Mouse (Mus musculus): ENCODE data around the gene Slc6a21. TPM values are rescaled to one million over a fixed set of nuclear protein-coding genes. Genes with fewer than 3 reads are reported as not detected.

Slc6a21 gene
- total RNA-seq, 2 experiments from 2014 or later: not detected

Other genes with a start within 250 kb of the Slc6a21 start
Only the 30 nearest of the 37 such genes appear.
- 7.6 and 15.6 TPM in 2 replicates for gene Rcn3, start 185.3 kb upstream of the Slc6a21 start, total RNA-seq (2014; fragmentation: Nextera tagmentation)
- 16.7 and 23.0 TPM in 2 replicates for gene Rcn3, start 185.3 kb upstream of the Slc6a21 start, total RNA-seq (2017)
- 0.82 TPM in 1 of 2 replicates, not detected in the other for gene Fcgrt, start 173.7 kb upstream of the Slc6a21 start, total RNA-seq (2014; fragmentation: Nextera tagmentation)
- 1.1 and 1.8 TPM in 2 replicates for gene Fcgrt, start 173.7 kb upstream of the Slc6a21 start, total RNA-seq (2017)
- 3,773 and 4,118 TPM in 2 replicates for gene Rps11, start 153.1 kb upstream of the Slc6a21 start, total RNA-seq (2014; fragmentation: Nextera tagmentation)
- 1,409 and 1,705 TPM in 2 replicates for gene Rps11, start 153.1 kb upstream of the Slc6a21 start, total RNA-seq (2017)
- gene Rpl13a, start 148.8 kb upstream of the Slc6a21 start, total RNA-seq (2014; fragmentation: Nextera tagmentation): 4,705 and 4,844 TPM in 2 replicates
- gene Rpl13a, start 148.8 kb upstream of the Slc6a21 start, total RNA-seq (2017): 4,178 and 4,889 TPM in 2 replicates
- gene Gm45713, start 141.3 kb upstream of the Slc6a21 start, total RNA-seq (2014; fragmentation: Nextera tagmentation): not detected in 2 replicates
- gene Gm45713, start 141.3 kb upstream of the Slc6a21 start, total RNA-seq (2017): 0.61 TPM in 1 of 2 replicates, not detected in the other
- 35.8 and 48.2 TPM in 2 replicates for gene Flt3l, start 141.1 kb upstream of the Slc6a21 start, total RNA-seq (2014; fragmentation: Nextera tagmentation)
- 8.5 and 23.5 TPM in 2 replicates for gene Flt3l, start 141.1 kb upstream of the Slc6a21 start, total RNA-seq (2017)
- gene Pih1d1, start 123.2 kb upstream of the Slc6a21 start, total RNA-seq (2014; fragmentation: Nextera tagmentation): 135 and 148 TPM in 2 replicates
- 39.0 and 61.3 TPM in 2 replicates for gene Pih1d1, start 123.2 kb upstream of the Slc6a21 start, total RNA-seq (2017)
- gene Aldh16a1, start 122.9 kb upstream of the Slc6a21 start, total RNA-seq (2014; fragmentation: Nextera tagmentation): 69.0 and 84.8 TPM in 2 replicates
- 19.1 and 22.1 TPM in 2 replicates for gene Aldh16a1, start 122.9 kb upstream of the Slc6a21 start, total RNA-seq (2017)
- not detected in 2 replicates for gene Slc17a7, start 113.6 kb upstream of the Slc6a21 start, total RNA-seq (2014; fragmentation: Nextera tagmentation)
- not detected in 2 replicates for gene Slc17a7, start 113.6 kb upstream of the Slc6a21 start, total RNA-seq (2017)
- not detected in 2 replicates for gene Gfy, start 97.9 kb upstream of the Slc6a21 start, total RNA-seq (2014; fragmentation: Nextera tagmentation)
- 1.9 TPM in 1 of 2 replicates, not detected in the other for gene Gfy, start 97.9 kb upstream of the Slc6a21 start, total RNA-seq (2017)
- gene Pth2, start 96.5 kb upstream of the Slc6a21 start, total RNA-seq (2014; fragmentation: Nextera tagmentation): not detected in 2 replicates
- not detected in 2 replicates for gene Pth2, start 96.5 kb upstream of the Slc6a21 start, total RNA-seq (2017)
- gene Ccdc155, start 72.6 kb upstream of the Slc6a21 start, total RNA-seq (2014; fragmentation: Nextera tagmentation): 0.89 and 2.0 TPM in 2 replicates
- 0.52 and 1.1 TPM in 2 replicates for gene Ccdc155, start 72.6 kb upstream of the Slc6a21 start, total RNA-seq (2017)
- 32.2 and 40.5 TPM in 2 replicates for gene Dkkl1, start 65.4 kb upstream of the Slc6a21 start, total RNA-seq (2014; fragmentation: Nextera tagmentation)
- 16.4 and 32.1 TPM in 2 replicates for gene Dkkl1, start 65.4 kb upstream of the Slc6a21 start, total RNA-seq (2017)
- not detected in 2 replicates for gene Tead2, start 61.8 kb upstream of the Slc6a21 start, total RNA-seq (2014; fragmentation: Nextera tagmentation)
- not detected in 2 replicates for gene Tead2, start 61.8 kb upstream of the Slc6a21 start, total RNA-seq (2017)
- gene Cd37, start 38.4 kb upstream of the Slc6a21 start, total RNA-seq (2014; fragmentation: Nextera tagmentation): 83.5 and 91.4 TPM in 2 replicates
- gene Cd37, start 38.4 kb upstream of the Slc6a21 start, total RNA-seq (2017): 27.2 and 28.4 TPM in 2 replicates
- gene Slc6a16, start 36.4 kb upstream of the Slc6a21 start, total RNA-seq (2014; fragmentation: Nextera tagmentation): not detected in 2 replicates
- gene Slc6a16, start 36.4 kb upstream of the Slc6a21 start, total RNA-seq (2017): not detected in 2 replicates
- gene Trpm4, start 56.3 kb downstream of the Slc6a21 start, total RNA-seq (2014; fragmentation: Nextera tagmentation): 0.22 and 0.54 TPM in 2 replicates
- gene Trpm4, start 56.3 kb downstream of the Slc6a21 start, total RNA-seq (2017): 0.11 TPM in 1 of 2 replicates, not detected in the other
- not detected in 2 replicates for gene Hrc, start 57.8 kb downstream of the Slc6a21 start, total RNA-seq (2014; fragmentation: Nextera tagmentation)
- not detected in 2 replicates for gene Hrc, start 57.8 kb downstream of the Slc6a21 start, total RNA-seq (2017)
- gene Ppfia3, start 89.5 kb downstream of the Slc6a21 start, total RNA-seq (2014; fragmentation: Nextera tagmentation): 0.42 TPM in 1 of 2 replicates, not detected in the other
- gene Ppfia3, start 89.5 kb downstream of the Slc6a21 start, total RNA-seq (2017): 0.80 TPM in 1 of 2 replicates, not detected in the other
- 2.4 and 2.6 TPM in 2 replicates for gene Lin7b, start 93.1 kb downstream of the Slc6a21 start, total RNA-seq (2014; fragmentation: Nextera tagmentation)
- not detected in 2 replicates for gene Lin7b, start 93.1 kb downstream of the Slc6a21 start, total RNA-seq (2017)
- gene Snrnp70, start 118.2 kb downstream of the Slc6a21 start, total RNA-seq (2014; fragmentation: Nextera tagmentation): 350 and 415 TPM in 2 replicates
- gene Snrnp70, start 118.2 kb downstream of the Slc6a21 start, total RNA-seq (2017): 478 and 585 TPM in 2 replicates
- gene Kcna7, start 128.1 kb downstream of the Slc6a21 start, total RNA-seq (2014; fragmentation: Nextera tagmentation): not detected in 2 replicates
- gene Kcna7, start 128.1 kb downstream of the Slc6a21 start, total RNA-seq (2017): not detected in 2 replicates
- gene Ntf5, start 136.2 kb downstream of the Slc6a21 start, total RNA-seq (2014; fragmentation: Nextera tagmentation): not detected in 2 replicates
- not detected in 2 replicates for gene Ntf5, start 136.2 kb downstream of the Slc6a21 start, total RNA-seq (2017)
- not detected in 2 replicates for gene Lhb, start 143.3 kb downstream of the Slc6a21 start, total RNA-seq (2014; fragmentation: Nextera tagmentation)
- not detected in 2 replicates for gene Lhb, start 143.3 kb downstream of the Slc6a21 start, total RNA-seq (2017)
- gene Gys1, start 157.3 kb downstream of the Slc6a21 start, total RNA-seq (2014; fragmentation: Nextera tagmentation): 5.9 and 6.2 TPM in 2 replicates
- 3.4 and 4.6 TPM in 2 replicates for gene Gys1, start 157.3 kb downstream of the Slc6a21 start, total RNA-seq (2017)
- 171 and 179 TPM in 2 replicates for gene Ruvbl2, start 160.6 kb downstream of the Slc6a21 start, total RNA-seq (2014; fragmentation: Nextera tagmentation)
- 185 and 236 TPM in 2 replicates for gene Ruvbl2, start 160.6 kb downstream of the Slc6a21 start, total RNA-seq (2017)
- gene Ftl1, start 182.4 kb downstream of the Slc6a21 start, total RNA-seq (2014; fragmentation: Nextera tagmentation): 1,148 and 1,512 TPM in 2 replicates
- 490 and 578 TPM in 2 replicates for gene Ftl1, start 182.4 kb downstream of the Slc6a21 start, total RNA-seq (2017)
- 60.7 and 75.9 TPM in 2 replicates for gene Bax, start 189.4 kb downstream of the Slc6a21 start, total RNA-seq (2014; fragmentation: Nextera tagmentation)
- gene Bax, start 189.4 kb downstream of the Slc6a21 start, total RNA-seq (2017): 38.8 and 40.8 TPM in 2 replicates
- 0.42 TPM in 1 of 2 replicates, not detected in the other for gene Tulp2, start 204.4 kb downstream of the Slc6a21 start, total RNA-seq (2014; fragmentation: Nextera tagmentation)
- gene Tulp2, start 204.4 kb downstream of the Slc6a21 start, total RNA-seq (2017): 0.19 TPM in 1 of 2 replicates, not detected in the other
- gene Gm45808, start 209.3 kb downstream of the Slc6a21 start, total RNA-seq (2014; fragmentation: Nextera tagmentation): not detected in 2 replicates
- gene Gm45808, start 209.3 kb downstream of the Slc6a21 start, total RNA-seq (2017): not detected in 2 replicates

Data from megakaryocyte-erythroid progenitor cell, adult 5-6 weeks (primary cell).